Mouse (Mus musculus) heart, embryonic 12.5 days (tissue): Measurements from ENCODE around the gene Bace2. TPM values are rescaled to one million over a fixed set of nuclear protein-coding genes. Genes with fewer than 3 reads are reported as not detected.

ENCODE experiments used
- ATAC-seq: fragments of 200-750 bp; cut with Nextera tagmentation; 2 replicates; pipeline ENCODE4 v1.8.0; 2017; ENCODE audit warnings: moderate TSS enrichment, moderate library complexity; ENCODE audit not compliant: insufficient number of reproducible peaks, low FRiP score
- H3K27ac ChIP-seq: fragments of 300-500 bp; sonication (generic); 2 replicates; pipeline ENCODE4 v1.5.1; 2016; ENCODE audit warnings: mild to moderate bottlenecking, moderate library complexity; ENCODE audit not compliant: poor library complexity, severe bottlenecking
- H3K27me3 ChIP-seq: fragments of 300-500 bp; sonication (generic); replicated peaks from 2 replicates; pipeline ENCODE4 v1.6.1; 2016; ENCODE audit warnings: mild to moderate bottlenecking, moderate library complexity
- H3K36me3 ChIP-seq: fragments of 300-500 bp; sonication (generic); 2 replicates; pipeline ENCODE4 v1.6.1; 2016; ENCODE audit warnings: mild to moderate bottlenecking, moderate library complexity
- H3K4me1 ChIP-seq: fragments of 300-500 bp; sonication (generic); replicated peaks from 2 replicates; pipeline ENCODE4 v1.6.1; 2016; ENCODE audit warnings: mild to moderate bottlenecking
- H3K4me2 ChIP-seq: fragments of 300-500 bp; sonication (generic); 2 replicates; pipeline ENCODE4 v1.6.1; 2016; ENCODE audit warnings: mild to moderate bottlenecking, moderate library complexity
- H3K4me3 ChIP-seq: fragments of 300-500 bp; sonication (generic); 2 replicates; pipeline ENCODE4 v1.5.1; 2016; ENCODE audit warnings: mild to moderate bottlenecking
- H3K9ac ChIP-seq: fragments of 300-500 bp; sonication (generic); 2 replicates; pipeline ENCODE4 v1.6.1; 2016; ENCODE audit warnings: mild to moderate bottlenecking, moderate library complexity
- H3K9me3 ChIP-seq: fragments of 300-500 bp; sonication (generic); replicated peaks from 2 replicates; pipeline ENCODE4 v1.6.1; 2016; ENCODE audit warnings: mild to moderate bottlenecking, moderate library complexity
- WGBS: fragments of 180-500 bp; shearing (Covaris S2); methylation state at CpG from one replicate; pipeline ENCODE4 v1.1.7; 2016; 5-methylcytosine and 5-hydroxymethylcytosine counted together
- polyA plus RNA-seq: library from polyadenylated mRNA; unstranded; fragments of >200 nt; fragmentation: Nextera tagmentation; extraction: Ambion mirVana; gene quantifications from 2 replicates; pipeline ENCODE4 v1.2.1, GENCODE M21; 2016

Bace2 gene
- polyA plus RNA-seq, 1 experiment from 2014 or later, result 66.2 TPM

- ATAC-seq, result no peak
- H3K4me3 ChIP-seq, result no peak overlapping the region
- no peak overlapping the region for H3K4me2 ChIP-seq
- H3K4me1 ChIP-seq, result peaks cover 11% of the 10 kb centered on the region
- no peaks in the 10 kb centered on the region for H3K27me3 ChIP-seq
- 66% methylated on average over 4 of the region's 4 CpGs for WGBS
- no peaks in the 10 kb centered on the region for H3K9me3 ChIP-seq
- H3K27ac ChIP-seq, result no peak overlapping the region
- H3K36me3 ChIP-seq, result no peaks in the 10 kb centered on the region
- no peak overlapping the region for H3K9ac ChIP-seq
Measured at GRCm38 (mm10) chr16:97402213-97402785, 45.8 kb downstream of the Bace2 start.

- Histone ChIP-seq H3K4me2 (no peak overlapping the region), H3K27me3 (no peaks in the 10 kb centered on the region), H3K4me1 (no peaks in the 10 kb centered on the region), H3K9ac (no peak overlapping the region), H3K27ac (no peak overlapping the region), H3K9me3 (no peaks in the 10 kb centered on the region), H3K36me3 (0 out of 2 replicates have a peak, but pooled peaks cover 5% of the 10 kb centered on the region), H3K4me3 (no peak overlapping the region)
- 85% methylated on average over 5 of the region's 5 CpGs for WGBS
- ATAC-seq, result no peak
Measured at GRCm38 (mm10) chr16:97405476-97406012, 49.0 kb downstream of the Bace2 start.

- ATAC-seq, result 0 out of 2 replicates have a peak, but pooled peaks have one; percentile 55
- Histone ChIP-seq H3K9ac (no peak overlapping the region), H3K36me3 (0 out of 2 replicates have a peak, but pooled peaks cover 3% of the 10 kb centered on the region), H3K9me3 (no peaks in the 10 kb centered on the region), H3K4me2 (no peak overlapping the region), H3K27ac (no peak overlapping the region), H3K27me3 (no peaks in the 10 kb centered on the region), H3K4me1 (0 out of 2 replicates have a peak, but pooled peaks cover 7% of the 10 kb centered on the region), H3K4me3 (no peak overlapping the region)
- 12% methylated on average over 4 of the region's 4 CpGs for WGBS
Measured at GRCm38 (mm10) chr16:97417896-97418542, 61.5 kb downstream of the Bace2 start.

- WGBS, result 80% methylated on average over 6 of the region's 6 CpGs
- no peaks in the 10 kb centered on the region for H3K9me3 ChIP-seq
Measured at GRCm38 (mm10) chr16:97418749-97419453, 62.4 kb downstream of the Bace2 start.

GRCm38 (mm10) chr16:97421671-97422070 is 65.1 kb downstream of the Bace2 start:
- Histone ChIP-seq H3K36me3 (0 out of 2 replicates have a peak, but pooled peaks cover 3% of the 10 kb centered on the region), H3K9me3 (no peaks in the 10 kb centered on the region), H3K27me3 (no peaks in the 10 kb centered on the region), H3K4me3 (no peak overlapping the region), H3K9ac (no peak overlapping the region), H3K27ac (no peak overlapping the region), H3K4me2 (no peak overlapping the region), H3K4me1 (0 out of 2 replicates have a peak, but pooled peaks cover 7% of the 10 kb centered on the region)
- WGBS, result 75% methylated on average over 6 of the region's 6 CpGs
- ATAC-seq, result no peak

More at GRCm38 (mm10) chr16:97418749-97419453, 62.4 kb downstream of the Bace2 start:
- no peak overlapping the region for H3K27ac ChIP-seq
- ATAC-seq, result no peak
- H3K4me3 ChIP-seq, result no peak overlapping the region
- 0 out of 2 replicates have a peak, but pooled peaks cover 3% of the 10 kb centered on the region for H3K36me3 ChIP-seq
- H3K4me1 ChIP-seq, result 0 out of 2 replicates have a peak, but pooled peaks cover 7% of the 10 kb centered on the region
- no peaks in the 10 kb centered on the region for H3K27me3 ChIP-seq
- H3K9ac ChIP-seq, result no peak overlapping the region
- no peak overlapping the region for H3K4me2 ChIP-seq

GRCm38 (mm10) chr16:97423627-97424026 is 67.1 kb downstream of the Bace2 start:
- Histone ChIP-seq H3K27me3 (no peaks in the 10 kb centered on the region), H3K36me3 (0 out of 2 replicates have a peak, but pooled peaks cover 3% of the 10 kb centered on the region), H3K4me3 (no peak overlapping the region), H3K4me2 (no peak overlapping the region), H3K4me1 (0 out of 2 replicates have a peak, but pooled peaks cover 7% of the 10 kb centered on the region), H3K9ac (no peak overlapping the region), H3K27ac (no peak overlapping the region), H3K9me3 (no peaks in the 10 kb centered on the region)
- 41% methylated on average over 1 of the region's 1 CpGs for WGBS
- ATAC-seq, result no peak

GRCm38 (mm10) chr16:97428026-97428425 is 71.5 kb downstream of the Bace2 start:
- no peak overlapping the region for H3K4me2 ChIP-seq
- H3K9me3 ChIP-seq, result no peaks in the 10 kb centered on the region
- no peaks in the 10 kb centered on the region for H3K4me1 ChIP-seq
- no peak overlapping the region for H3K9ac ChIP-seq
- no peak overlapping the region for H3K27ac ChIP-seq
- no peaks in the 10 kb centered on the region for H3K27me3 ChIP-seq
- no peak for ATAC-seq
- WGBS, result 75% methylated on average over 3 of the region's 3 CpGs
- H3K4me3 ChIP-seq, result no peak overlapping the region
- 0 out of 2 replicates have a peak, but pooled peaks cover 3% of the 10 kb centered on the region for H3K36me3 ChIP-seq

- H3K4me1 ChIP-seq, result no peaks in the 10 kb centered on the region
- no peak overlapping the region for H3K4me2 ChIP-seq
- no peak overlapping the region for H3K9ac ChIP-seq
- WGBS, result 83% methylated on average over 4 of the region's 4 CpGs
- H3K27ac ChIP-seq, result no peak overlapping the region
- no peak overlapping the region for H3K4me3 ChIP-seq
- H3K36me3 ChIP-seq, result 0 out of 2 replicates have a peak, but pooled peaks cover 3% of the 10 kb centered on the region
- no peaks in the 10 kb centered on the region for H3K9me3 ChIP-seq
- ATAC-seq, result no peak
- H3K27me3 ChIP-seq, result no peaks in the 10 kb centered on the region
Measured at GRCm38 (mm10) chr16:97430091-97430490, 73.5 kb downstream of the Bace2 start.

- Histone ChIP-seq H3K9me3 (no peaks in the 10 kb centered on the region), H3K27me3 (no peaks in the 10 kb centered on the region), H3K27ac (no peak overlapping the region), H3K4me2 (no peak overlapping the region), H3K36me3 (0 out of 2 replicates have a peak, but pooled peaks cover 4% of the 10 kb centered on the region), H3K9ac (no peak overlapping the region), H3K4me1 (no peaks in the 10 kb centered on the region), H3K4me3 (no peak overlapping the region)
- WGBS, result 51% methylated on average over 4 of the region's 4 CpGs
- ATAC-seq, result no peak
Measured at GRCm38 (mm10) chr16:97431328-97431727, 74.8 kb downstream of the Bace2 start.

GRCm38 (mm10) chr16:97434206-97434605 is 77.7 kb downstream of the Bace2 start:
- 83% methylated on average over 2 of the region's 2 CpGs for WGBS
- Histone ChIP-seq H3K27me3 (no peaks in the 10 kb centered on the region), H3K36me3 (peaks cover 9% of the 10 kb centered on the region; the same call in 1 of the 2 replicates), H3K9ac (no peak overlapping the region), H3K27ac (no peak overlapping the region), H3K4me3 (no peak overlapping the region), H3K4me1 (no peaks in the 10 kb centered on the region), H3K9me3 (no peaks in the 10 kb centered on the region), H3K4me2 (no peak overlapping the region)
- no peak for ATAC-seq
